Comparison of ENCODE assay signal across 15 mouse cellular contexts in the genomic region with DNA sequence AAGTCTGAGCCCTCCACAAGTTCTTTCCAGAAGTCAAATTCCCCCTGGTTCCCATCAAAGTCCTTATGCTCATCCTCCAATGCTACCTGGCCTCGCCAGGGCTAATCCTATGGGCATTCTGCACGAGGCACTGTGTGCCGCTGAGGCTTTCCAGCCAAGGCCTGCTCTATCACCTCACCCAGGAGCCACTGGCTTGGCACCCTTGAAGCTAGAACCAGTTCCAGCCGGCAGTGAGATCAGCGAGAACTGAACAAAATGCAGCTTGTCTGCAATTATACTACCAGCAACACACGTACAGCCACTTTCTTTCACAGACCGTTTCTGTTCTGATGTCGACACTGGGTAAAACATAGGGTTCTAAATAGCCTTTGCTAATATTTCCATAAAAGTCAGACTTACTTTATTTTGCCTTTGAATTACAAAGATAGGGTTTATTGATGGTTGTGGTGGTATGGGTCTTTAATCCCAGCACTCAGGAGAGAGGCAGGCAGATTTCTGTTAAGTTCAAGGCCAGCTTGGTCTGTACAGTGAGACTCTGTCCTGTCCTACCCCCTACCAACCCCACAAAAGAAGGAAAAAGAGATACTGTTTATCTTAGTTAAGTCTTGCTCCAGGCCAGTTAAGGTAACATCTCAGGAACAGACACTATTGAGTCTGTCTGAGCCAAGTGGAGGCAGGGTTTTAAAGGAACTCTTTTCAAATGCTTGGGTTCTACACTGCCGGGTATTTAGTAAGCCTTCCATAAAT. TPM values are rescaled to one million over a fixed set of nuclear protein-coding genes. Genes with fewer than 3 reads are reported as not detected.
DNase-seq lines count a peak whose midpoint lies in the region; ATAC-seq and TF ChIP-seq lines count a peak whose summit lies in the region.
"Had no signal": no experiment of that assay in that cellular context is flagged by ENCODE, and none has a peak within 500 bp of the region (broad histone marks: within the 10 kb centered on the region; RNA-seq: fewer than 3 reads in every experiment).

No protein-coding gene starts in this region.

- no peak for DNase-seq in heart, embryonic 10.5 days (ENCODE audit: low spot score)
- DNase-seq in heart, postnatal 14 days = no peak
- DNase-seq in midbrain, embryonic 14.5 days = no peak
- DNase-seq in kidney, adult 9 months = peak; percentile 34
- DNase-seq in liver, embryonic 14.5 days (ENCODE audit: low read depth in 3 of 3, low spot score in 3 of 3) = no peak
- DNase-seq in adrenal gland, postnatal 25 days = no peak
- no peak for DNase-seq in frontal cortex, adult 2 months (ENCODE audit: extremely low spot score in 1 of 2, low spot score in 1 of 2)
- DNase-seq: heart, postnatal 36 days; right cerebral cortex, adult 18-20 months; thymus, adult 2 months had no signal

- no peak for TF ChIP-seq CTCF in liver, embryonic 14.5 days (IDR thresholded peaks at IDR 0.05; ENCODE audit: low read depth)

- no peak for ATAC-seq in midbrain, embryonic 13.5 days
- ATAC-seq in midbrain, embryonic 14.5 days (ENCODE audit: low FRiP score, low TSS enrichment) = no peak
- peak; percentile 61; the same call in 1 of the 2 replicates for ATAC-seq in liver, embryonic 14.5 days (ENCODE audit: insufficient read depth)
- ATAC-seq: forebrain, embryonic 15.5 days; intestine, postnatal 0 days had no signal

- WGBS in heart, embryonic 10.5 days = 74% methylated on average over 9 of the region's 9 CpGs
- WGBS in midbrain, embryonic 13.5 days = 89% methylated on average over 9 of the region's 9 CpGs
- WGBS in midbrain, embryonic 14.5 days = 86% methylated on average over 9 of the region's 9 CpGs
- WGBS in liver, embryonic 14.5 days (ENCODE audit: insufficient replicate concordance) = 67% methylated on average over 9 of the region's 9 CpGs

- no peak overlapping the region for H3K4me2 ChIP-seq in midbrain, embryonic 13.5 days (replicated peaks)
- no peak overlapping the region for H3K4me2 ChIP-seq in midbrain, embryonic 14.5 days (ENCODE audit: low read length)
- peak overlapping the region; percentile 15; the same call in 1 of the 2 replicates for H3K4me2 ChIP-seq in liver, embryonic 14.5 days (ENCODE audit: low read depth)
- H3K4me2 ChIP-seq: forebrain, embryonic 15.5 days; heart, embryonic 12.5 days; hindbrain, embryonic 15.5 days had no signal

- intact Hi-C loops in heart, postnatal 14 days (cut with DNase I) = no loop called here

- peak overlapping the region; percentile 67; the same call in 1 of the 2 replicates for H3K27ac ChIP-seq in heart, embryonic 10.5 days
- H3K27ac ChIP-seq in midbrain, embryonic 13.5 days = peak overlapping the region; percentile 73; the same call in 1 of the 2 replicates
- H3K27ac ChIP-seq in midbrain, embryonic 14.5 days (replicated peaks; ENCODE audit: low read depth, low read length) = no peak overlapping the region
- peak overlapping the region; percentile 37 for H3K27ac ChIP-seq in liver, embryonic 14.5 days
- H3K27ac ChIP-seq: forebrain, embryonic 15.5 days had no signal

- peaks cover 7% of the 10 kb centered on the region for H3K27me3 ChIP-seq in heart, embryonic 10.5 days (ENCODE audit: insufficient read depth, poor library complexity, severe bottlenecking)
- H3K27me3 ChIP-seq in midbrain, embryonic 13.5 days = no peaks in the 10 kb centered on the region
- H3K27me3 ChIP-seq in midbrain, embryonic 14.5 days (ENCODE audit: control insufficient read depth, insufficient read depth, low read length) = no peaks in the 10 kb centered on the region
- H3K27me3 ChIP-seq in liver, embryonic 14.5 days (ENCODE audit: control insufficient read depth, insufficient read depth, low read length) = no peaks in the 10 kb centered on the region
- H3K27me3 ChIP-seq: forebrain, embryonic 15.5 days; heart, embryonic 12.5 days; hindbrain, embryonic 15.5 days had no signal

- no peaks in the 10 kb centered on the region for H3K9me3 ChIP-seq in heart, embryonic 10.5 days
- no peaks in the 10 kb centered on the region for H3K9me3 ChIP-seq in midbrain, embryonic 13.5 days
- H3K9me3 ChIP-seq in midbrain, embryonic 14.5 days (ENCODE audit: control insufficient read depth, low read length) = no peaks in the 10 kb centered on the region
- H3K9me3 ChIP-seq in liver, embryonic 14.5 days (ENCODE audit: control insufficient read depth, low read length) = no peaks in the 10 kb centered on the region
- H3K9me3 ChIP-seq: forebrain, embryonic 15.5 days; heart, embryonic 12.5 days; hindbrain, embryonic 15.5 days had no signal

- no peak overlapping the region for H3K9ac ChIP-seq in midbrain, embryonic 13.5 days (replicated peaks)
- H3K9ac ChIP-seq in midbrain, embryonic 14.5 days (replicated peaks; ENCODE audit: low read length) = no peak overlapping the region
- H3K9ac ChIP-seq in liver, embryonic 14.5 days (replicated peaks) = no peak overlapping the region
- H3K9ac ChIP-seq: forebrain, embryonic 15.5 days; heart, embryonic 12.5 days; hindbrain, embryonic 15.5 days had no signal

- H3K4me1 ChIP-seq in heart, embryonic 10.5 days = peaks cover 42% of the 10 kb centered on the region
- peaks cover 25% of the 10 kb centered on the region for H3K4me1 ChIP-seq in midbrain, embryonic 13.5 days (replicated peaks)
- peaks cover 19% of the 10 kb centered on the region; the same call in 1 of the 2 replicates for H3K4me1 ChIP-seq in midbrain, embryonic 14.5 days (ENCODE audit: control insufficient read depth, insufficient read depth, low read length)
- peaks cover 13 to 34% of the 10 kb centered on the region in 2 experiments for H3K4me1 ChIP-seq in liver, embryonic 14.5 days (replicated peaks; ENCODE audit: control insufficient read depth in 2 of 2, insufficient read depth in 2 of 2, low read length in 1 of 2)

- no peak overlapping the region for H3K4me3 ChIP-seq in heart, embryonic 10.5 days
- no peak overlapping the region for H3K4me3 ChIP-seq in midbrain, embryonic 13.5 days (replicated peaks)
- H3K4me3 ChIP-seq in midbrain, embryonic 14.5 days (replicated peaks; ENCODE audit: low read depth, low read length) = no peak overlapping the region
- H3K4me3 ChIP-seq in liver, embryonic 14.5 days (ENCODE audit: insufficient read depth in 1 of 2, low read depth in 2 of 2, low read length in 2 of 2) = no peak overlapping the region
- H3K4me3 ChIP-seq: forebrain, embryonic 15.5 days; heart, embryonic 12.5 days; hindbrain, embryonic 15.5 days had no signal

- no peak for TF ChIP-seq EP300 in liver, embryonic 14.5 days (IDR thresholded peaks at IDR 0.05; ENCODE audit: low read depth)

- peaks cover 19% of the 10 kb centered on the region; the same call in 1 of the 2 replicates for H3K36me3 ChIP-seq in heart, embryonic 10.5 days
- peaks cover 8% of the 10 kb centered on the region for H3K36me3 ChIP-seq in midbrain, embryonic 13.5 days
- H3K36me3 ChIP-seq in midbrain, embryonic 14.5 days (ENCODE audit: control insufficient read depth, insufficient read depth, low read length) = peaks cover 5% of the 10 kb centered on the region; the same call in 1 of the 2 replicates
- H3K36me3 ChIP-seq in liver, embryonic 14.5 days (replicated peaks; ENCODE audit: control insufficient read depth, insufficient read depth, low read depth) = no peaks in the 10 kb centered on the region; the same call in 1 of the 2 replicates
- H3K36me3 ChIP-seq: forebrain, embryonic 15.5 days had no signal

RNA-seq across cellular contexts. Expression of a gene that starts 45.7 kb away (rescaled TPM):
- polyA plus RNA-seq in heart, embryonic 10.5 days (2016; fragmentation: Nextera tagmentation; extraction: Ambion mirVana) = 5.9 and 23.9 TPM in 2 replicates
- total RNA-seq in heart, postnatal 14 days (2021) = 1 to 10 TPM; 1.3 TPM
- 13.0 and 15.9 TPM in 2 replicates for polyA plus RNA-seq in midbrain, embryonic 13.5 days (2015; fragmentation: Nextera tagmentation; extraction: Ambion mirVana)
- polyA plus RNA-seq in midbrain, embryonic 14.5 days (2014; fragmentation: Nextera tagmentation; extraction: Ambion mirVana) = 12.6 and 18.0 TPM in 2 replicates
- 7.8 and 8.0 TPM in 2 replicates for polyA plus RNA-seq in liver, embryonic 14.5 days (2012; rRNA removed)
- 10.4 and 12.1 TPM in 2 replicates for polyA plus RNA-seq in liver, embryonic 14.5 days (2014; fragmentation: Nextera tagmentation; extraction: Ambion mirVana)
- 2.1 TPM in 2 replicates for total RNA-seq in adrenal gland, postnatal 25 days (2021)
- polyA plus RNA-seq in frontal cortex, adult 2 months (2012; rRNA removed) = 3.6 and 3.9 TPM in 2 replicates
